Mouse (Mus musculus) MEL (cell line): Measurements from ENCODE around the gene Tm4sf5. TPM values are rescaled to one million over a fixed set of nuclear protein-coding genes. Genes with fewer than 3 reads are reported as not detected.

Experiments
- DNase-seq: peaks from one replicate; pipeline ENCODE4 v3.0.0; 2011; ENCODE audit warnings: low read depth, low spot score
- H3K27ac ChIP-seq: 2 replicates; pipeline ENCODE4 v1.5.1; 2012; ENCODE audit warnings: low read depth, mild to moderate bottlenecking, control low read depth, low read length, moderate library complexity; ENCODE audit not compliant: control insufficient read depth
- H3K27me3 ChIP-seq, 2 experiments: fragments of 150-350 bp in 1 of 2; sonication (generic) in 1 of 2; 2 replicates each; pipeline ENCODE4 v1.6.1; 2012; ENCODE audit warnings: low read length in 2 of 2, mild to moderate bottlenecking in 2 of 2, improper control_type of control experiment in 1 of 2, moderate library complexity in 1 of 2; ENCODE audit not compliant: insufficient read depth in 2 of 2, control insufficient read depth in 1 of 2
- H3K36me3 ChIP-seq, 2 experiments: 2 replicates each; pipeline ENCODE4 v1.6.1; 2012 to 2014; ENCODE audit warnings: low read length in 2 of 2, improper control_type of control experiment in 1 of 2, inconsistent platforms in 1 of 2, mild to moderate bottlenecking in 1 of 2; ENCODE audit not compliant: insufficient read depth in 2 of 2, control insufficient read depth in 1 of 2
- H3K4me1 ChIP-seq, 2 experiments: fragments of 150-350 bp in 1 of 2; sonication (generic) in 1 of 2; 2 replicates each; pipeline ENCODE4 v1.6.1; 2012; ENCODE audit warnings: low read length in 2 of 2, improper control_type of control experiment in 1 of 2, mild to moderate bottlenecking in 1 of 2; ENCODE audit not compliant: insufficient read depth in 2 of 2, control insufficient read depth in 1 of 2
- H3K4me3 ChIP-seq, 2 experiments: fragments of 150-350 bp in 1 of 2; sonication (generic) in 1 of 2; 2 replicates each; pipeline ENCODE4 v1.5.1; 2012; ENCODE audit warnings: low read depth in 2 of 2, low read length in 2 of 2, mild to moderate bottlenecking in 2 of 2, moderate library complexity in 2 of 2, control low read depth in 1 of 2, improper control_type of control experiment in 1 of 2; ENCODE audit not compliant: control insufficient read depth in 1 of 2, insufficient read depth in 1 of 2
- H3K79me2 ChIP-seq: 2 replicates; pipeline ENCODE4 v1.6.1; 2012; ENCODE audit warnings: mild to moderate bottlenecking, low read length, moderate library complexity; ENCODE audit not compliant: control insufficient read depth, poor library complexity, insufficient read depth
- H3K9ac ChIP-seq: 2 replicates; pipeline ENCODE4 v1.6.1; 2012; ENCODE audit warnings: low read depth, mild to moderate bottlenecking, control low read depth, low read length, moderate library complexity; ENCODE audit not compliant: control insufficient read depth, poor library complexity, severe bottlenecking
- H3K9me3 ChIP-seq: fragments of 150-350 bp; sonication (generic); replicated peaks from 2 replicates; pipeline ENCODE4 v1.6.1; 2012; ENCODE audit warnings: mild to moderate bottlenecking, low read length, improper control_type of control experiment, moderate library complexity; ENCODE audit not compliant: insufficient read depth
- BHLHE40 ChIP-seq: IDR thresholded peaks from 2 replicates; pipeline ENCODE4 v1.6.1; 2012; ENCODE audit warnings: low read depth, mild to moderate bottlenecking, inconsistent platforms, low read length, improper control_type of control experiment, borderline replicate concordance
- ELF1 ChIP-seq: IDR thresholded peaks from 2 replicates; pipeline ENCODE4 v1.6.1; 2014; ENCODE audit warnings: low read depth, mild to moderate bottlenecking, inconsistent platforms, low read length, improper control_type of control experiment, moderate library complexity
- ETS1 ChIP-seq: IDR thresholded peaks from 2 replicates; pipeline ENCODE4 v1.6.1; 2012; ENCODE audit warnings: low read depth, mild to moderate bottlenecking, inconsistent platforms, low read length, improper control_type of control experiment, moderate library complexity
- HCFC1 ChIP-seq: IDR thresholded peaks from 2 replicates; pipeline ENCODE4 v1.6.1; 2012; ENCODE audit warnings: low read depth, mild to moderate bottlenecking, inconsistent platforms, low read length, improper control_type of control experiment, moderate library complexity
- JUND ChIP-seq: IDR thresholded peaks from 2 replicates; pipeline ENCODE4 v1.6.1; 2011; ENCODE audit warnings: low read depth, mild to moderate bottlenecking, improper control_type of control experiment, low read length
- MAZ ChIP-seq: IDR thresholded peaks from 2 replicates; pipeline ENCODE4 v1.6.1; 2012; ENCODE audit warnings: low read depth, mild to moderate bottlenecking, inconsistent platforms, low read length, improper control_type of control experiment
- MYB ChIP-seq: IDR thresholded peaks from 2 replicates; pipeline ENCODE4 v1.6.1; 2011; ENCODE audit warnings: mild to moderate bottlenecking, low read depth, low read length, improper control_type of control experiment
- MYC ChIP-seq: IDR thresholded peaks from 2 replicates; pipeline ENCODE4 v1.6.1; 2011; ENCODE audit warnings: low read depth, mild to moderate bottlenecking, low read length, improper control_type of control experiment, moderate library complexity
- NELFE ChIP-seq: IDR thresholded peaks from 2 replicates; pipeline ENCODE4 v1.6.1; 2011; ENCODE audit warnings: low read depth, low read length, improper control_type of control experiment
- POLR2A ChIP-seq, 2 experiments: IDR thresholded peaks; 2 replicates each; pipeline ENCODE4 v1.6.1; 2011 to 2012; ENCODE audit warnings: low read length in 2 of 2, mild to moderate bottlenecking in 2 of 2, control low read depth in 1 of 2, improper control_type of control experiment in 1 of 2, low read depth in 1 of 2, moderate library complexity in 1 of 2; ENCODE audit not compliant: control insufficient read depth in 1 of 2, insufficient read depth in 1 of 2, poor library complexity in 1 of 2
- POLR2AphosphoS2 ChIP-seq: IDR thresholded peaks from 2 replicates; pipeline ENCODE4 v1.6.1; 2011; ENCODE audit warnings: low read length, improper control_type of control experiment
- POLR2AphosphoS5 ChIP-seq: IDR thresholded peaks from 2 replicates; pipeline ENCODE4 v1.6.1; 2012; ENCODE audit warnings: low read depth, borderline replicate concordance, mild to moderate bottlenecking, inconsistent platforms, low read length, moderate library complexity, mixed read lengths
- RCOR1 ChIP-seq: IDR thresholded peaks from 2 replicates; pipeline ENCODE4 v1.6.1; 2012; ENCODE audit warnings: low read depth, mild to moderate bottlenecking, inconsistent platforms, low read length, improper control_type of control experiment
- SIN3A ChIP-seq: IDR thresholded peaks from 2 replicates; pipeline ENCODE4 v1.6.1; 2012; ENCODE audit warnings: low read length, improper control_type of control experiment, inconsistent platforms
- TAL1 ChIP-seq: IDR thresholded peaks from 2 replicates; pipeline ENCODE4 v1.6.1; 2012; ENCODE audit warnings: mild to moderate bottlenecking, inconsistent platforms, low read length, moderate library complexity, mixed read lengths
- UBTF ChIP-seq: IDR thresholded peaks from 2 replicates; pipeline ENCODE4 v1.6.1; 2012; ENCODE audit warnings: low read depth, mild to moderate bottlenecking, inconsistent platforms, low read length, improper control_type of control experiment, moderate library complexity, borderline replicate concordance; ENCODE audit not compliant: insufficient read depth
- USF1 ChIP-seq: IDR thresholded peaks from 2 replicates; pipeline ENCODE4 v1.6.1; 2014; ENCODE audit warnings: low read depth, mild to moderate bottlenecking, inconsistent platforms, low read length, improper control_type of control experiment, moderate library complexity
- polyA plus RNA-seq, 2 experiments: library from polyadenylated mRNA; stranded (reverse) in 1 of 2; unstranded in 1 of 2; fragments of >175 nt in 1 of 2; fragments of >200 nt in 1 of 2; gene quantifications; 2 replicates each; pipeline versions ENCODE4 v1.2.1 to v1.2.4; 2012; ENCODE audit warnings: low replicate concordance in 2 of 2, low read depth in 1 of 2; ENCODE audit not compliant: insufficient read length in 2 of 2, insufficient read depth in 1 of 2, missing spikeins in 1 of 2
- total RNA-seq: library from RNA; depleted of rRNA; stranded (reverse); fragments of 300-350 nt; gene quantifications from 2 replicates; pipeline ENCODE4 v1.2.3, GENCODE M21; 2012

The Tm4sf5 gene
- total and polyA plus RNA-seq, 3 experiments = 0.21 to 0.27 TPM; not detected in 1

DNA sequence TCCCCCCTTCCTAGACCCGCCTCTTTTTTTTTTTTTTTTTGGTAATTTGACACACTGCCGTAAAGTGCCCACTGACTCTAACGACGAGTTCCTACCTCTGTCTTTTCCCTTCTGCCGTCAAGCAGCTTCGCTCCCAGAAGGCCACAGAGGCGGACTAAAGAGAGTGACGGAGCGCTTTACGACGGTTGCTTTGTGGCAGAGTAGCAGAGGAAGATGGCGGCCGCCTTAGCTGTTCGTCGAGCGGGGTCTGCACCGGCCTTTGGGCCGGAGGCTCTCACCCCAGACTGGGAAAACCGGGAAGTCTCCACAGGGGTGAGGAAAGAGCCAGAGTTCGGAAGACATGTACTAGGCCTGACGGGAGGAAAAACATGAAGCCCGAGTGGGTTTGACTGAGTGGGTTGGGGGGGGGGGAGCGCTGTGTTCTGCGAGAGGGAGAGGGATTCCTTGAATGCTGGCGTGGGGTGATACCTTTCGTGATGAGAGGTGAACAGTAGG, 20.2 kb downstream of the Tm4sf5 start, which contains the start of gene Psmb6 (continued):
- TF ChIP-seq MYB = peak; percentile 40; the same call in 1 of the 2 replicates
- TF ChIP-seq POLR2AphosphoS2 = peak; percentile 96
- 0 out of 2 replicates have a peak, but pooled peaks have one; percentile 15 for TF ChIP-seq RCOR1
- TF ChIP-seq, all 39 proteins: peak for 27

DNA sequence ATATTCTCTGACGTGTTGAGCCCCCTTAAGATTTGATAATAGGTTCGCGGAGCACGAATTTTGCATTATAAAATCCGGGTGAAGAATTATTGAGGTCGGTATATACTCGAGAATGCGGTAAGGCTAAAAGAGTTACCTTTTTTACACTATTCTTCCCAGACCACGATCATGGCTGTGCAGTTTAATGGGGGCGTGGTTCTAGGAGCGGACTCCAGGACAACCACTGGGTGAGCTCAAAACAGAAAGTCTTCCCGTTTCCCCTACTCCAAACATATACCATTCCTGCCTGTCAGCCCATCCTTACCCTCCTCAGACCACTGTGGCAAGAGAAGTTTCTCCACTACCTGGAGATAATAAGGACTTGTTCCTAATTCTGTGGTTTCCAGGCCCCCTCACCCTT, 20.7 kb downstream of the Tm4sf5 start:
- Histone ChIP-seq H3K27ac (peak overlapping the region; percentile 59; the same call in 1 of the 2 replicates), H3K4me3 (peak overlapping the region; percentile 87 to 89), H3K4me1 (peaks cover 0 to 7% of the 10 kb centered on the region in 2 experiments; a peak in 1 of 4 replicates), H3K9ac (peak overlapping the region; percentile 91), H3K9me3 (no peaks in the 10 kb centered on the region), H3K27me3 (no peaks in the 10 kb centered on the region), H3K79me2 (peaks cover 13% of the 10 kb centered on the region), H3K36me3 (peaks cover 3 to 5% of the 10 kb centered on the region in 2 experiments; a peak in 3 of 4 replicates)
- no peak for TF ChIP-seq SIN3A
- no peak for TF ChIP-seq TAL1
- DNase-seq = peak; percentile 60

DNA sequence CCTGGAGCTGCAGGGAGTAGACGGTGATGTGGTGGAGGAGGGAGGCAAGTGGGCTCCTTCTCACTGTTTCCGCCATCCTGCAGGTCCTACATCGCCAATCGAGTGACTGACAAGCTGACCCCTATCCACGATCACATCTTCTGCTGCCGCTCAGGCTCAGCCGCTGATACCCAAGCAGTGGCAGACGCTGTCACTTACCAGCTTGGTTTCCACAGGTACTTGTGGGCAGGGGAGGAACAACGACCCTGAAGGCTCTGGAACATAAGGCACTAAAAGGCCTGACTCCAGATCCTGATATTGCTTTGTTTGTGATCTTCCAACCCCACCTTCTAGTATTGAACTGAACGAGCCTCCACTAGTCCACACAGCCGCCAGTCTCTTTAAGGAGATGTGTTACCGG, 21.2 kb downstream of the Tm4sf5 start:
- Histone ChIP-seq H3K4me1 (peaks cover 0 to 7% of the 10 kb centered on the region in 2 experiments; a peak in 1 of 4 replicates), H3K4me3 (peak overlapping the region; percentile 87 to 89), H3K27me3 (no peaks in the 10 kb centered on the region), H3K9ac (peak overlapping the region; percentile 91), H3K9me3 (no peaks in the 10 kb centered on the region), H3K36me3 (peaks cover 3 to 5% of the 10 kb centered on the region in 2 experiments; a peak in 3 of 4 replicates), H3K79me2 (peaks cover 13% of the 10 kb centered on the region), H3K27ac (no peak overlapping the region)
- TF ChIP-seq NELFE (no peak), POLR2AphosphoS5 (no peak), TAL1 (no peak), UBTF (no peak), POLR2A (IDR thresholded peaks at IDR 0.05; ENCODE audit: control insufficient read depth in 1 of 2, insufficient read depth in 1 of 2, low read depth in 1 of 2, low read length in 2 of 2, poor library complexity in 1 of 2) (no peak), USF1 (no peak), ETS1 (no peak), MAZ (no peak), RCOR1 (no peak), MYC (no peak), JUND (no peak), SIN3A (no peak), POLR2AphosphoS2 (no peak; the same call in 1 of the 2 replicates), HCFC1 (no peak), BHLHE40 (no peak), ELF1 (no peak)
- DNase-seq = no peak
